Mouse (Mus musculus) limb, embryonic 13.5 days (tissue): ENCODE measurements around the gene Vezf1. TPM values are rescaled to one million over a fixed set of nuclear protein-coding genes. Genes with fewer than 3 reads are reported as not detected.

ENCODE experiments used
- polyA plus RNA-seq: library from polyadenylated mRNA; unstranded; fragments of >200 nt; fragmentation: Nextera tagmentation; extraction: Ambion mirVana; gene quantifications from 2 replicates; pipeline ENCODE4 v1.2.1, GENCODE M21; 2015

Vezf1 gene
- polyA plus RNA-seq, 1 experiment from 2014 or later = 48.9 TPM

Other genes starting within 250 kb of the Vezf1 start
- 0.06 TPM in 2 replicates for gene Lpo, start 240.0 kb upstream of the Vezf1 start, polyA plus RNA-seq
- 19.2 and 21.3 TPM in 2 replicates for gene Mks1, start 215.1 kb upstream of the Vezf1 start, polyA plus RNA-seq
- gene Epx, start 192.7 kb upstream of the Vezf1 start, polyA plus RNA-seq = 0.67 and 0.89 TPM in 2 replicates
- not detected in 2 replicates for gene Olfr462, start 176.0 kb upstream of the Vezf1 start, polyA plus RNA-seq
- gene Olfr463, start 170.9 kb upstream of the Vezf1 start, polyA plus RNA-seq = not detected in 2 replicates
- gene Olfr464, start 147.3 kb upstream of the Vezf1 start, polyA plus RNA-seq = not detected in 2 replicates
- gene Dynll2, start 80.7 kb upstream of the Vezf1 start, polyA plus RNA-seq = 16.7 and 18.9 TPM in 2 replicates
- 340 and 357 TPM in 2 replicates for gene Srsf1, start 20.9 kb upstream of the Vezf1 start, polyA plus RNA-seq
- gene Cuedc1, start 29.8 kb downstream of the Vezf1 start, polyA plus RNA-seq = 37.2 and 37.7 TPM in 2 replicates
- 54.8 and 55.5 TPM in 2 replicates for gene Mrps23, start 136.1 kb downstream of the Vezf1 start, polyA plus RNA-seq
- gene Ccdc182, start 225.8 kb downstream of the Vezf1 start, polyA plus RNA-seq = 0.11 TPM in 1 of 2 replicates, not detected in the other